Mouse (Mus musculus) liver, adult 2 months (tissue): ENCODE measurements at regions not wholly inside any gene's neighbourhood (a gene's known extent, or its start where the extent isn't known, plus 50 kb on each side); places are given as distances from the start of the nearest gene placed in this dataset.

Experiments used
- DNase-seq: peaks from one replicate; pipeline ENCODE4 v3.0.0-alpha.2; 2011; ENCODE audit warnings: low read depth, low spot score; ENCODE audit errors: extremely low read depth
- H3K27ac ChIP-seq: fragments of 200-500 bp; replicated peaks from 2 replicates; pipeline ENCODE4 v1.5.1; 2012; ENCODE audit warnings: low read depth, mild to moderate bottlenecking, control low read depth, inconsistent platforms, low read length; ENCODE audit not compliant: insufficient read depth
- H3K27me3 ChIP-seq: fragments of 200-500 bp; 2 replicates; pipeline ENCODE4 v1.6.1; 2012; ENCODE audit warnings: mild to moderate bottlenecking, moderate library complexity, low read length, inconsistent platforms; ENCODE audit not compliant: control insufficient read depth, insufficient read depth
- H3K36me3 ChIP-seq: fragments of 200-500 bp; 2 replicates; pipeline ENCODE4 v1.6.1; 2012; ENCODE audit warnings: low read length, inconsistent platforms; ENCODE audit not compliant: control insufficient read depth, insufficient read depth
- H3K4me1 ChIP-seq: fragments of 200-500 bp; 2 replicates; pipeline ENCODE4 v1.6.1; 2011; ENCODE audit warnings: low read length; ENCODE audit not compliant: control insufficient read depth, insufficient read depth
- H3K4me3 ChIP-seq: fragments of 200-500 bp; 2 replicates; pipeline ENCODE4 v1.5.1; 2011; ENCODE audit warnings: low read depth, mild to moderate bottlenecking, control low read depth, low read length, moderate library complexity; ENCODE audit not compliant: insufficient read depth
- H3K79me2 ChIP-seq: fragments of 200-500 bp; 2 replicates; pipeline ENCODE4 v1.6.1; 2012; ENCODE audit warnings: inconsistent platforms, mild to moderate bottlenecking, low read length, moderate library complexity; ENCODE audit not compliant: control insufficient read depth, insufficient read depth
- H3K9ac ChIP-seq: fragments of 200-500 bp; 2 replicates; pipeline ENCODE4 v1.6.1; 2012; ENCODE audit warnings: low read depth, mild to moderate bottlenecking, control low read depth, inconsistent platforms, low read length
- CTCF ChIP-seq: fragments of 200-500 bp; IDR thresholded peaks from 2 replicates; pipeline ENCODE4 v1.5.1; 2011; ENCODE audit warnings: low read depth, low read length, control low read depth
- POLR2A ChIP-seq: fragments of 200-500 bp; IDR thresholded peaks from 2 replicates; pipeline ENCODE4 v1.6.1; 2011; ENCODE audit warnings: low read length, control low read depth; ENCODE audit not compliant: insufficient read depth; ENCODE audit errors: extremely low read depth
- WGBS: fragments of 180-500 bp; shearing (Covaris S2); methylation state at CpG from one replicate; pipeline ENCODE4 v1.1.7; 2018; 5-methylcytosine and 5-hydroxymethylcytosine counted together

- TF ChIP-seq POLR2A, result peak; percentile 40; the same call in 1 of the 2 replicates
- TF ChIP-seq CTCF, result no peak
- peak overlapping the region; percentile 80 for H3K9ac ChIP-seq
- H3K79me2 ChIP-seq, result 0 out of 2 replicates have a peak, but pooled peaks cover 3% of the 10 kb centered on the region
- peak overlapping the region; percentile 61 for H3K4me3 ChIP-seq
- H3K4me1 ChIP-seq, result peaks cover 20% of the 10 kb centered on the region
- no peaks in the 10 kb centered on the region for H3K27me3 ChIP-seq
- peak; percentile 96 for DNase-seq
- WGBS, result 20% methylated on average over 22 of the region's 22 CpGs
- H3K27ac ChIP-seq, result peak overlapping the region; percentile 89
- H3K36me3 ChIP-seq, result no peaks in the 10 kb centered on the region
Observed at GRCm38 (mm10) chr13:37666207-37667003, 111.8 kb upstream of the Rreb1 start.

GRCm38 (mm10) chr13:37667386-37667785, 110.8 kb upstream of the Rreb1 start:
- peak; percentile 90 for DNase-seq
- no peak for TF ChIP-seq CTCF
- TF ChIP-seq POLR2A, result no peak
- Histone ChIP-seq H3K4me3 (peak overlapping the region; percentile 61), H3K27me3 (no peaks in the 10 kb centered on the region), H3K36me3 (no peaks in the 10 kb centered on the region), H3K27ac (peak overlapping the region; percentile 79), H3K4me1 (peaks cover 20% of the 10 kb centered on the region), H3K9ac (peak overlapping the region; percentile 67), H3K79me2 (0 out of 2 replicates have a peak, but pooled peaks cover 3% of the 10 kb centered on the region)
- WGBS, result 7% methylated on average over 4 of the region's 4 CpGs

- no peaks in the 10 kb centered on the region for H3K27me3 ChIP-seq
- no peaks in the 10 kb centered on the region for H3K36me3 ChIP-seq
- 62% methylated on average over 5 of the region's 5 CpGs for WGBS
- TF ChIP-seq CTCF (no peak), POLR2A (no peak)
- 0 out of 2 replicates have a peak, but pooled peaks cover 3% of the 10 kb centered on the region for H3K79me2 ChIP-seq
- DNase-seq, result peak; percentile 65
- no peak overlapping the region; the same call in none of the 2 replicates for H3K4me3 ChIP-seq
- peaks cover 20% of the 10 kb centered on the region for H3K4me1 ChIP-seq
- peak overlapping the region; percentile 13; the same call in 1 of the 2 replicates for H3K9ac ChIP-seq
- H3K27ac ChIP-seq, result peak overlapping the region; percentile 79
Observed at GRCm38 (mm10) chr13:37667871-37668270, 110.3 kb upstream of the Rreb1 start.

GRCm38 (mm10) chr13:37671109-37671508, 107.1 kb upstream of the Rreb1 start:
- Histone ChIP-seq H3K36me3 (no peaks in the 10 kb centered on the region), H3K4me1 (peaks cover 5% of the 10 kb centered on the region), H3K4me3 (no peak overlapping the region), H3K27ac (peak overlapping the region; percentile 31; the same call in 1 of the 2 replicates), H3K9ac (no peak overlapping the region), H3K79me2 (no peaks in the 10 kb centered on the region), H3K27me3 (no peaks in the 10 kb centered on the region)
- TF ChIP-seq CTCF, result no peak
- TF ChIP-seq POLR2A, result no peak
- 35% methylated on average over 5 of the region's 5 CpGs for WGBS
- DNase-seq, result peak; percentile 91

DNA sequence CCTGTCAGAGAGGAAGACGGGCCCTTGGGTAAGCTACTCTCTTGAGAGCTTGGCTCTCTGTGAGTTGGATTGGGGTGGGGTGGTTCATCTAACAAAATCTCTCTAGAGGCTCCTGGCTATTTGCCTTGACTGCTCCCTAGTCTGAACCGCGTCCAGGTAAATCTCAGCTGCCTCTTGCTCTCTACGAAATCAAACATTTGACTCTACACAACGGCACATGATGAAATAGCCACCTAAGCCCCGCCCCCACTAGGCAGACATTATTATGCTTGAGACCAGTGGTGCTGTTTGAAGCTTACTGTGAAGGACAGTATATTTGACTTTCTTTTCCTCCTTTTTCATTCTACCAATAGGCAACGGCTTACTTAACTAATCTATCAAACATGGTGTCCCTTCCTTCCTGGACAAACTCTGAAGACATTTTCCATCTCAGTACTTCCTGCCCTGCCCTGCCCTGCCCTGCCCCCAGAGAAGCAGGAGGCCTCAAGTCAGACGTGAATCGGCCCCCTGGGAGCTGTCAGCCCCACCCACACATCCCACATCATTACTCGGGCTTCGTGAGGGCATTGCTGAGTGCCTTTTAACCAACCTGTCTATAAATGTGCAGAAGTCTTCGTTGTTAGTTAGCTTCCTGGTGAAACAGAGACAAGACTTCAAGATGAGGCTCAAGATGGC, 103.4 kb upstream of the Rreb1 start:
- Histone ChIP-seq H3K36me3 (no peaks in the 10 kb centered on the region), H3K79me2 (no peaks in the 10 kb centered on the region), H3K27ac (no peak overlapping the region), H3K4me3 (no peak overlapping the region), H3K4me1 (no peaks in the 10 kb centered on the region; the same call in 1 of the 2 replicates), H3K9ac (no peak overlapping the region), H3K27me3 (no peaks in the 10 kb centered on the region)
- no peak for TF ChIP-seq POLR2A
- TF ChIP-seq CTCF, result no peak
- WGBS, result 52% methylated on average over 12 of the region's 12 CpGs
- peak; percentile 60 for DNase-seq
